Mouse (Mus musculus) neural tube, embryonic 10.5 days (tissue): ENCODE results near the gene Thumpd3.

Source experiments
- DNase-seq: peaks from one replicate; pipeline ENCODE4 v3.0.0-alpha.2; 2017; ENCODE audit warnings: low spot score; ENCODE audit errors: extremely low spot score

Gene Thumpd3

DNA sequence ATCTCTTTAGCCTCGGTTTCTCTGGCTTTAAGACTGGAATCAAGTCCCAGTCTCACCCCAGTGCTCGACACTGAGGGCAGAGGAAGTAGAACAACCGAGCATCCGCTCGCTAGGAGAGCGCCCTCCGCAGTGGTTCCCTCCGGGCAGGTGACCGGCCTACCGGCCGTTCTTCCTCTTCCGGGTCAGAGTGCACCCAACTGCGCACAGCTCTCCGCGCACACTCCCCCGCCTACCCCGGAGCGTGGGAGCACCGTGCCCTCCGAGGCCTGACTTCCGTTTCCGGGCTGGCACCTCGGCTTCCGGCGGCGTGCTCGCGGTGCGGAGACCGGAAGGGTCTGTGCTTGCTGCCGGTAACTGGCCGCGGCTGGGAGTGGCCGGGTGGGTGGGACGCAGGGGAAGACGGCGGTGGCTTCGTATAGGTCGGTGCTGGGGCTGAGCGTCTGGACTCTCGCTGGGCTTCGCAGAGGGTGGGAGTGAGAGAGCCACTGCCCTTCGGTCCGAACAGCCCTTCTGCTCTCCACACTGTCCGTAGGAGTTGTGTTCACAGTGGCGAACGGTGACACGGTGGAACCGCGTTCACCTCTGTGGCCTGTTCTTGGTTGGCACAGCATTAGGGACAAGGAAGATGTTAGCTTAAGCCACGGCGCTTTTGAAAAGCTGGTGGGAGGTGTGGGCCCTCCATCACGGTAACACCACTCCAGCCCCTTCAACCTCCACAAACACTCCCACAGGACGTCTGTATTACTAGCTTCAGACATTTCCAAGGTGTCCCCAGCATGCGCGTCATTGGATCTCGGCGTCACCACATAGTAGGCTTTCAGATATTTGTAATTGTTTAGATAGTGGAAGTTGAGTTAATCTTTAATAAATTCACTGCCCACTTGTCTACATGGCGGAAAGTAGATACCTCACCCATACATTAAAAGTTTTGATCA is at the start of gene Thumpd3:
Thumpd3 (plus strand) TSS at position 185 of the 935 bp plus-strand sequence.
- peak; percentile 99 for DNase-seq

DNA sequence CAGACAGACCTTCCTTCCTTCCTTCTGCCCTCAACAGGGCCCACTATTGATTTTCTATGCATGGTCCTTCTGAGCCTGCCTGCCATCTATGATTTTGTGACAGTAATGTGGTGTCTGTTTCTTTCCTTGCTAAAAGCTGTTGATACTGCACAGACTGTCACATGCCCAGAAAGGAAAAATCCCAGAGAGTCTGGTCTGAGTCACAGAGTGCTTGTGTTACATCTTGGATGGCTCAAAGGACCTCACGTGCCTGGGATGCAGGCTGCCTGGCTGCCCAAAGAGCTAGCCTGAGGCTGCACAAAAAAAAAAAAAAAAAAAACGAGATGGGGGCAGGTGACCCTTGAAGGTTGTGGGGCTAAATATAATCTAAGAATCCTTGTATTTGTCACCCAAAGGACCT is 46.8 kb upstream of the Thumpd3 start:
- DNase-seq = no peak

- DNase-seq = peak; percentile 85
Measured at GRCm38 (mm10) chr6:113000666-113001287, 45.2 kb upstream of the Thumpd3 start.

DNA sequence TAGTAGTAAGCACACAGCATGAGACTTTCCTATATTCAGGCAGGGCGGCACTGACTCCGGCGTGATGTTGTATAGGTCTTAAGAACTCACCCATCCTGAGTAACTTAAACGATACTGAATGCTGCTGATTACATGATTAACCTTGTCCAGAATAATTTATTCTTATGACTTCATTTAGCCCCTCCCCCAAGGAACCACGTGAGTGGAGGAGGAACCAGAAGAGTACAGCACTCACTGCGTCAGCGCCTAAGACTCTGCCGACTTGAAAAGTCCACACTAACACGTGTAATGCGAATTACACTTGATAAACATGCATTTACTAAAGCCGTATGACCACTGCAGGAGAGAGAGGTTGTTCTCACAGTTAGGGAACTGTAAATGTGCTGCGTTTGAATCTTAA is 44.3 kb upstream of the Thumpd3 start:
- DNase-seq = no peak

DNA sequence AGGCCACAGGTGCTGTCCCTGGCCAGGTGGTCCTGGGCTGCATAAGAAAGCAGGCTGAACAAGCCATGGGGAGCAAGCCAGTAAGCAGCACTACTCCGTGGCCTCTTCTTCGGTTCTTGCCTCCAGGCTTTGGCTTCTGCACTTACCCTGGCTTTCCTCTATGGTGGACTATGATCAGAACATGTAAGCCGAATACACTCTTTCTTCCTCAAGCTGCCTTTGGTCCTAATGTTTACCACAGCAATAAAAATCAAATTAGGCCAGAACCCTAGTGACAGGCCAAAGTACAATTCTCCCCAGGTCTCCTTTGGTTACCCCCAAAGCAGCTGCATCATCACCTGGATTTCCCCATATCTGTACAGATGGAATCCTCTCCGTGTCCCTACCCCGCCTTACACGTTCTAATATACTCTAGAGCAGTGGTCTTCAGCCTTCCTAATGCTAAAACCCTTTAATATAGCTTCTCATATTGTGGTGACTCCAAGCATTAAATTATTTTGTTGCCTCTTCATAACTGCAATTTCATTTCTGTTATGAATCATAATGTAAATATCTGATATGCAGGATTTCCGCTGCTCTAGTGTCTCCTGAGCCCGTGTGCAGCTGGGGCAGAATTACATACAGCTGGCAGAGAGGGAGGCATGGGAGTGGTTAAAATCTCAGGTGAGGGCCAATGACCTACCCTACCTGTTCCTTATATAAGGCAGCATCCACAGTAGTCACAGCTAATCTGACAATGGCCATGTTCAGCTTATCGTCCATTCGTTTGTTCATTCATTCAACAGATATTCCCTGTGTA is 42.5 kb upstream of the Thumpd3 start:
- no peak for DNase-seq

GRCm38 (mm10) chr6:113006833-113007232 is 39.2 kb upstream of the Thumpd3 start:
- DNase-seq = no peak

DNA sequence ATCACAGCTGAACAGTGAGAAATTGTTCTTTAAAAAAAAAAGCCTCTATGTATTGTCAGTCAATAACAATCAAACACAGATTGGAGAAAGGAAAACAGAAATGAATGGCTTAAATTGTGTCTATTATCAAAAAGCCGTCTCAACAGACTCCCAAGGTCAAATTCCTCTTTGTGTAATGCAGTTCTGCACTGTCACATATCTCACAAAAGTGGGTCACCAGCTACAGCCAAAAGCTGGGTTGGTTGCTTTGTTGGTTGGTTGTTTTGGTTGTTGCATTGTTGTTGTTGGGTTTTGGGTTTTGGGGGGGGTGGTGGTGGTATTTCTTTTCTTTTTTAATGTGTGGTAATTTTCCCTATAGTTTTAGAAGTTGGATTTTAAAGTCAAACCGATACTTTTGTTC is 34.1 kb upstream of the Thumpd3 start:
- no peak for DNase-seq

- DNase-seq = peak; percentile 40
Measured at GRCm38 (mm10) chr6:113012495-113012941, 33.5 kb upstream of the Thumpd3 start.

GRCm38 (mm10) chr6:113013550-113013949 is 32.5 kb upstream of the Thumpd3 start:
- DNase-seq = no peak

GRCm38 (mm10) chr6:113017500-113018047 is 28.5 kb upstream of the Thumpd3 start:
- DNase-seq = no peak

- DNase-seq = no peak
Measured at GRCm38 (mm10) chr6:113018139-113018538, 27.9 kb upstream of the Thumpd3 start.

DNA sequence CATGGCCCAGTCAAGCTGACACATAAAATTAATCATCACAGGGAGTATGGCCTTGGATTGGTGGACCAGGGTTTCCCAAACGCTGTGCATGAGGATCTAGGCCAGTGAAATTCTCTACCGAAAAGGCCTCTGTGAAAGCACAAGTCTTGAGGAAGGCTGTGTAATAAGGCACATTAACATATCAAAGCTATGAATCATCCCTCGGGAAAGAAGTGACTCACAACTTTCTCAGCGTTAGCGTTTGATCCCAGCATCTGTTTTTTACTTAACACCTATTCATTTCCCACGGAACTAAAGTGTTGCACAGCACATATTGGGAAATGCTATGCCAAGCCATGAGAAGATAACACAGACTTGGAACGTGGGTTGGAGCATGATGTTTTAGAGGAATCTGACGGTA is 21.2 kb upstream of the Thumpd3 start:
- DNase-seq = no peak

GRCm38 (mm10) chr6:113025774-113026173 is 20.3 kb upstream of the Thumpd3 start:
- DNase-seq = no peak

DNA sequence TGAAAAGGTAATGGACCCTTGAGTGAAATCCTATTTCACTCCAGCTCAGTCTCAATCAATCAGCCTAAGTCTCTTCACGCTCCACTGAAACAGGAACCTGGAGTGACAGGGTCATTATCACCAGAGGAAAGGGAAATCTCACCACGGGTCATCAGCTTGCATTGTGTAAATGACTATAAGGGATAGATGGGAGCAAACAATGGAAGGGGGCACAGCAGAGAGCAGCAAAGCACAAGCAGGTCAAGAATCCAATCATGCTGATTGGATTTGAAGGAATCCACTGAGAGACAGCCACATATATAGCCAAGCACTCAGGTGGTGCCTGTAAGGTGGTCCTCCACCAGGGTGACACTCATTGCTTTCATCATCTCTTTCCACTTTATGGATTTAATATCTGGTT is 18.6 kb upstream of the Thumpd3 start:
- peak; percentile 36 for DNase-seq

DNA sequence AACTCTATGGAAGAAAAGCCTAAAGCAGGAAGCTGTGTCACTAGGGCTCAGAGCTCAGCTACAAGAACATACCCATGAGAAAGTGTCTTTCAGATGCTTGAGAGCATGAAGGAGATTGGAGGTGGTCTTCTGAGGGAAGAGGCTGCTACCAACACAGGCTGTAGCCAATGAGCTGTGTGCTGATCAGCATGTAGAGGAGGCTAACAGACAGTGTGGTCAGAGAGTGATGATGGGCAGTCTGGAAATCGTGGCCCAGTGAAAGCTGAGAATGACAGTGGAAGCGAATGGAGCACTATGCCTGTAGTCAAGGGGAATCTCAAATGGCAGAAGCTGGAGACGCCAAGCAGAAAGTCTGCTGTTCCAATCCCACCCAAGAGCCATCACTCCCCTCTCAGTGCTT is 17.0 kb upstream of the Thumpd3 start:
- DNase-seq = no peak

DNA sequence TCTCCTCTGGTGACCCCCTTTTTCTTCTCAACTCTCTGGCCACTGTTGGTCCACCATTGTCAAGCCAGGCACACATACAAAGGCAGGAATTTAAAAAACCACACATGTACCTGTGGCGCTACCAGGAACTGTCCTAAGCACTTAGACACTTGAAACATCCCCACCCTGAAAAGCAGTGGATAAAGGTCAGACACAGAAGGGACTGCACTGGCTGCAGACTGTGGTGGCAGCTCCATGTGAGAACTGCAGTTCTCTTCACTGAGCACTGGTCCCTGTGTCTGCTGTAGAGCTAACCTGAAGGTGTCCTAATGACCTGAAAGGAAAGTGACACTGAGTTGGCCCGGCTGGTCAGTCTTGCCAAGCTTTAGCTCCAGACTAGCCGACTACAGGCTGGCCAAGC is 15.5 kb upstream of the Thumpd3 start:
- DNase-seq = no peak

- DNase-seq = no peak
Measured at GRCm38 (mm10) chr6:113030970-113031660, 14.9 kb upstream of the Thumpd3 start.

- DNase-seq = no peak
Measured at GRCm38 (mm10) chr6:113032121-113032520, 13.9 kb upstream of the Thumpd3 start.

- no peak for DNase-seq
Measured at GRCm38 (mm10) chr6:113033185-113033584, 12.8 kb upstream of the Thumpd3 start.

DNA sequence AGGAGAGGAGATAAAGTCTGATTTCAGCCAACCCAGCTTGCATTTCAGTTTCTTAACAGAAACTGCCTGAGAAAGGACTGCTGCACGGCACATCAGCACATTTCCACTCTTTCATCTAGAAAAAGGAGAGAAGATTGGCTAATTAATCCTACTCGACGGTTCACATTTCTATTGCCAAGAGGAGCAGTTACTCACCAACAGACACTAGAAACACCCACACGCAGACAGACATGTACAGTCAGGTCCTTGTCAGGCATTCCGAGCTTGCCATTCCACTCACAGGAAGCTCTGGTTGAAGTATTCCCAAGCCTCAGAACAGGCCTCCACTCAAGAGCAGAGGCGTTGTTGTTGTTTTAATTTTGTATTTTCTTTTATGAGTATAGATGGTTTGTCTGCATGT is 11.6 kb upstream of the Thumpd3 start:
- DNase-seq = no peak
